Mouse (Mus musculus): ENCODE measurements around the gene Gna15. TPM values are rescaled to one million over a fixed set of nuclear protein-coding genes. Genes with fewer than 3 reads are reported as not detected.

The Gna15 gene
- total RNA-seq, 2 experiments from 2014 or later: 0.67 to 1.2 TPM

DNA sequence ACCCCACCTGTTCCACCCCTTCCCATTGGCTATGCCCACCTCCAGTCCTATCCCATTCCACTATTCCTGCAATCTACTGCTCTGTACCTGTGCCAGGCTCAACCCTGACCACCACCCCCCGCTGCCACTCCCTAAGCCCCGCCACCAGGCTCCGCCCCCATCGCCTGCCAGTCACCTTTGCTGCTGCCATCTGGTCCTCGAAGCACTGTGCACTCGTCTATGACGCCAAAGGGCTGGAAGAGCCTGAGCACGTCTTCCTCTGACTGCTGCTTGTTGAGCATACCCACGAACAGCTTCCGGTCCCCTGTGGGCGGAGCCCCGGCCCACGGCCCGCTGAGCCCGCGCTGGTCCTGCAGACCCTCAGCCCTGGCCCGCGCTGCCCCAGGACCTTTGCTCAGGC is 53.6 kb downstream of the Gna15 start:
- no peak for DNase-seq (ENCODE audit: low spot score in 2 of 2)

DNA sequence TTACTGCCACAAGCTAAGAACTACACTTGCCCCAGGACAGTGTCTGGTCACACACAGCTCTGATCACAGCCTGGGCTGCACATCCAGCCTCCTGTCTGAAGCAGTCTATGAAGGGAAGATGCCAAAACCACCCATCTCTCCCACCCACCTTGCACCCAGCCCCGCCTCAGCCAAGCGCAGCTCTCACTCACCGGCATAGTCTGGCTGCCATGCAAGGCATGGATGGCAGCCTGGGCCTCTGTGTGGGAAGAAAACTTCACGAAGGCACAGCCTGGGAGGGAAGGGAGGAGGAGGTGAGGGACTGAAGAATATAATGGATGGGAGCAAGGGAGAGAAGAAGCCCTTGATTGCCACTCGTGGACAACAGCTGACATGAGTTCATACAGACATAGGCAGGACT is 54.8 kb downstream of the Gna15 start:
- no peak for DNase-seq (ENCODE audit: low spot score in 2 of 2)

DNA sequence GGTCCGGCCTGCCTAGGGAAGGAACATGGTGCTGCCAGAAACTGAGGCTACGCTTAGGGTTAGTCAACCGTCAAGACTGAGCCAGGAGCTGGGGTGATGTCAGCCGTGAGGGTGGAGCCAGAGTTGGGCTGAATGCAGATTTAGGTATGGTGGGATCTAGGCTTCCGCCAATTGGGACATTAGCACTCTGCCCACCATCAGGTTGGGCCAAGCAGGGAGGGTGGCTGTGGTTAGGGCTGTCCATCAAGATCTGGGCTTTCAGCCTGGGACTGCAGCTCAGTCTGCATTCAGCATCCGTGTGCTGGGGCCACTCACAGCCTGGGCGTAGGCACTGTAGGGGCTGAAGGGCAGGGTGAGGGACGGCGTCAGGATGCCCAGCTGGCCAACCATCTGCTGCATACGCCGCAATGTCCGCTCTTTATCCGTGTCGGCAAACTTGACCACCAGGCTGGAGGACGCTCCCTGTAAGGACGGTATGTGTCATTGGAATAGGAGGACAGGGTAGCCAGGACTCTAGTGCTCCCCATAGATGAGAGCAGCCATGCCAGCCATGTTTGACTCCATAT is 56.3 kb downstream of the Gna15 start:
- DNase-seq (ENCODE audit: low spot score in 2 of 2): no peak

DNA sequence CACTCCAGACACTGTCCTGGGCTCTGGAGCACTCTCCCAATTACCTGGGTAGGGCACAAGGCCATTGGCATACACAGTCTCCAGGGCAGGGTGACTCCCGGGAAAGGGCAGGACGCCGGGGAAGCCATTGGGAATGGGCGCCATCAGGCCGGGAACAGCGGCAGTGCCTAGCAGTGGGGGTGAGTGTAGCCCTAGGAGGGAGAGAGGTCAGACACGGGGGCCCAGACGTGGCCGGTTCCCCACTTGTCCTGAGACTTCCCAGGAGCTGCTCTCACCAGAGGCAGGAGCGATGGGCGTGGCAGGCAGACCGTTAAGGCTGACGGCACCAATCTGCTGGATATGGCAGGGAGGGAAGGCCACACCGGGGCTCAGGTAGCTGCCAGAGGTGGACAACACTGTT is 57.1 kb downstream of the Gna15 start:
- DNase-seq (ENCODE audit: low spot score in 2 of 2): no peak

DNA sequence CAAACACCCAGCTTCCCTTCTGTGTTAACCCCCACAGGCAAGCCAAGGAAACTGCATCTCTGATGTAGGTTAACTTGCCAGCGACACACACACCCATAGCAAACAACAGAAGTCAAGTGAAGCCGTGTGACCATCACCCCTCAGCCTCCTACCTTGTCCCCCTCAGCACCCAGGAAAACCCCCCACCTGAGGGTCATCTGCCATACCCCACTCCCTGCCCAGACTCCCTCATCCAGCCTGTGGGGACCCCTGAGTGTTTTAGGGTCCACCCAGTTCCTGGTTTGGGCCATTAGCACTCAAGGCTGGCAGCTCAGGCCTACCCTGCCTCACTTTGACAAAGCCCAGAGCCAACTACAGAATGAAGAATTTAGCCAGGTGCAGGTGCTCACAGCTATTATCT is 58.0 kb downstream of the Gna15 start:
- no peak for DNase-seq (ENCODE audit: low spot score in 2 of 2)

DNA sequence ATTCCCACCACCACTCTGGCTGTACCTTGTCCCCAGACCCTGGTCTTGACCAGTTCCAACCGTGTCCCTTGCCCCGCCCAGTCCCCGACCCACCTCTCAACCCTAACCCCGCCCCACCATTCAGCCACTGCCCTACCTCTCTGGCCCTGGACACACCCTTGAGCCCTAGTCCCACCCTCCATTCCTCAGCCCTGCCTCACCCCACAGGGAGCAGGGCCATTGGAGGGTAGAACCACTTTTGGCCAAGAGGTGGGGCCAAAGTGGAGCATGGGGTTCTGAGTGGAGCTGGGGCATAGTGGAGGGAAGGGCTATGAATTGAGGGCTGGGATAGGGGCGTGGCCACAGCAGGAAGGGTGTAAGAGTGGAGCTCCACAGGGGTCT is 58.8 kb downstream of the Gna15 start:
- no peak for DNase-seq (ENCODE audit: low spot score in 2 of 2)

DNA sequence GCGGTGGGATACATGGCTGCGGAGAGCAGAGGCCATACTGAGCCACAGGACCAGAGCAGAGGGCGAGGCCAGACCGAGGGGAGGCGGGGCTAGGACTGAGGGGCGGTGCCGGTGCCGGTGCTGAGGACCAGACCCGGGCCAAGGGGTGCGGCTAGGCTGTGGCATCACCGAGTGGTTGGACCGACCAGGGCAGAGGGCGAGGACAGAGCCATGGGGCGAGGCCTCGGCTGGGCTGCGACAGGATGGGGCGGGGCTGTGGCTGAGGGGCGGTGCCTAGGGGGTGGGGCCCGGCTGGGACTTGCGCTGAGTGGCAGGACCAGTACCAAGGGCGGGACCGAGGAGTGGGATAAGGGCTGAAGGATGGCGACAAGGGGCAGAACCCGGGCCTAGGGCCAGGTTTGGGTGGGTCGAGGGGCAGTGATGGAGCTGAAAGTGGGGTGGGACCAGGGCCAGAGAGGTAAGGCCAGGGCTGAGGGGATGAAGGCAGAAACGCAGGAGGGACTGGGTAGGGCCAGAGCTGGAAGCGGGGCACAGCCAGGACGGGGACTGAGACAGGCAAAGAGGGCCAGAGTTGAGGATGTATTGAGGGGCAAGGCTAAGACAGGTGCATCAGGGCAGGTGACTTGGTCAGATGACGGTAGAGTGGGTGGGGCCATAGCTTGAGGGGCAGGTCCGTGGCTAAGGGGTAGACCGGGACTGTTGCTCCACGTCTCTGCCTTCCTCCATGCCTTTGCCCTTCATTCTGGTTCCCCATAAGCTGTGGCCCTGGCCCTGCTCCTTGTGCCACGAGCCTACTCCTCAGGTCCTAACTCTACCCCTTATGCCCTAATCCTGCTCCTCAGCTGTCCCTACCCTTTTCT is 59.4 kb downstream of the Gna15 start:
- no peak for DNase-seq (ENCODE audit: low spot score in 2 of 2)

DNA sequence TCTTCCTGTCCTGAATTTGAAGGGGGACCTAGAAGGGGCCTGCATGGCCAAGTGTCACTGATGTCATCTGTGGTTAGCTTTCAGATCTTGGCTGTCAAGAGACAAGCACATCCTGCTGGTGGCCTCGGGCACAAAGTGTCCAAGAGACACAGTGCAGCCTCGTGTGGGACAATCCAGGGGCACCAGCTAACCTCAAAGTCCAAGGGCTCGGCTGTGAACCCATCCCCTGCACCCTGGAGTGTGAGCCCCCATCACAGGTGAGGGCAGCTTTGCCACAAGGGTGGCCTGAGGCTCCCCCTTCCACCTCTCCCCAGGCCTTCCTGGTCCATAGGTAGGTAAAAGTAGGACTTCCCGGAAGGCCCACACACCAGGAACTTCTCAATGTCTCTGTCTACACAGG is 60.5 kb downstream of the Gna15 start:
- DNase-seq (ENCODE audit: low spot score in 2 of 2): no peak

DNA sequence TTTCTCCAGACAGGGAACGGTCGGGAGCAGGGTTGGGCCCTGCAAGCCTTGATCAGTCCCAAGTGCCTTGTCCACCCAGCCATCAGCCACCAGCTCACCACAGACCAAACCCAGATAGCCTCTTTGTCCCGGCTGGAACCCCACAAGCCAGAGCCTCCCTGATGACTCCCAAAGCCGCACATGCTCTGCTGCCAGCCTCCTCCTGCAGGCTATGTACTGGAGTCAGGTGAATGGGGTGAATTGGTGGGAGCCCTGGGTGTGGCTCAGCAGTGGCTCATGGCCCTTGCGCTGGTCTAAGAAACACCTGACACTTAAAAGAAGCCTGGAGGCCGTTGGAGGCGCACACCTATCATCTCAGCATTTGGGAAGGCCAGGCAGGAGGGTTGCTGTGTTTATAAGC is 61.1 kb downstream of the Gna15 start:
- DNase-seq (ENCODE audit: low spot score in 2 of 2): no peak

DNA sequence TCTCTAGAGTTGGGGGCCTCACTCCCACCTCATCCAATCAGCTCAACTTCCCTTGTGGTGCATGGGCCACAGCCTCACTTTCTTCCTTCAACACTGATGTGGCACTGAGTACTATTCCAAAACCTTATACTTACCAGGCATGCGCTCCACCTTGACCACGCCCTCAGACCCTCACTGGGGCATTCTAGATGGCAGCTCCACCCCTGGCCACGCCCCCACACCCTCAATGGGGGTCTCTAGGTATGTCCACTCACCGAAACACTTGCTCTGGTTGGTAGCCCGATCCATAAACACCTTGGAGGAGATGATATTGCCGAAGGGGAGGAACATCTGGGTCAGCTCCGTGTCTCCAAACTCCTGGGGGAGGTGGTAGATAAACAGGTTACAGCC is 61.6 kb downstream of the Gna15 start:
- DNase-seq (ENCODE audit: low spot score in 2 of 2): no peak

DNA sequence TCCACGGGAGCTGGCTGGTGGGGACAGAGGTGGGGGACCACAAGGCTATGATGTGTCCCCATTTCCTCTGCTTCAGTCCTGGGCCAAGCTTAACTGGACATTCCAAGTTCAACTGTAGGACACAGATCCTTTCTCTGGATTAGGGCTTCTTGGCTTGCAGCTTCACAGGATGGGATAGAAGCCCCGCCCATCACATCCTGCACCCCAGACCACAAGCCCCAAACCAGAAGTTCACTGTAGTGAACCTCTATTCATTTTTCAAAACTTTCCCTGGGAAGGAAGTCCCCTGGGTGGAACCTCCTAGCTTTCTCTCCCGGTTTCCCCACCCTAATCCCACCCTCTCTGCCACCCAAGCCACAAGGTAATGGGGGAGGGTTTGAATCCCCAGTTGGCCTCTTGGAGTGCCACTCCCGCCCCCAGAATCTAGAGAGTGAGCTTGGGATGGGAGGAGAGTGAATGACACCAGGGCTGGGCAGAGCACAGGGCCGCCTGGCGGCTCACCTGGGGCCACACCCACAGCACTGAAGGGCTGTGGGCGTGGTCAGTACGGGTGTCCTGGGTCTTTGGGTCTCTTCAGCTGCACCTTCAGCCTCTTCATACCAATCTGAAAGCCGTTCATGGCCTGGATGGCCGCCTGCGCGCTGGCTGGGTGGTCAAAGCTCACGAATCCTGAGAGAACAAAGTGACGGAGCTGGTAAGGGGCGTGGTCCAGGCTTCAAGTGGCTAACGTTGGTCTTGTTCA is 62.2 kb downstream of the Gna15 start:
- no peak for DNase-seq (ENCODE audit: low spot score in 2 of 2)

DNA sequence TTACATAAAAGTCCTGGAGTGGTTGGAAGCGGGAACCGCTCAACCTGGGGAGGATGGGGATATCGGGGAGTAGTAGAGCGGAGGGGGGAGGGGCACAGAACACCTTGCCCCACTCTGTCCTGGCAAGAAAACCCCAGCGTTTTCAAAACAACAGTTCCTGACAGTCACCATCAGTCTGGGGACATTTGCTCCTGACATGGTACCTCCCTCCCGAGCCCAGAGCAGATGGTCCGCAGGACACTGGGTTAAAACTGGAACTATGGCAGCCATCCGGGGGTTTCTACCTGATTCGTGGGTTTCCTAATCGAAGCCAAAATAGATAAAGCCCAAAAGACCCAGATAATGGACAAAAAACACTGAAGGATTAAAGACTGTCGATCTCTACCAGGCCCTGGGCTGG is 63.1 kb downstream of the Gna15 start:
- no peak for DNase-seq (ENCODE audit: low spot score in 2 of 2)

DNA sequence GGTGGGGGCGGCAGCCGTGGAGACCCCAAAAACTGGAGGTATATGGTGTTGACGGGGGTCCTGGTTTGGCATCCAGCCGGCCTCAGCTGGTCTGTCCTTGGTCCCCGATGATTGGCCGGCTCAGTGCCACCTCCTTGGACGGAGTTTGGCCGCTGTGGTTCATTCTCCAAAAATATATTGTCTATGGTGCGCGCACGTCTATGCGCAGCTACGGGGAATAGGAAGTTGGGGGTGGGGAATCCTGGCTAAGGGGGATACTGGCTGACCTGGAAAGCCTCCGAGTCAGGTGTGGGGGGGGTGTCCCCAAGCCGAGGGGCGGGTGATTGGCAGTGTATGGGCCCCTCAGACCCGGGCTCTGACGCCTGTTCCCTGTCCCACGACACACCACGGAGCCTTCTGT is 63.6 kb downstream of the Gna15 start:
- no peak for DNase-seq (ENCODE audit: low spot score in 2 of 2)

DNA sequence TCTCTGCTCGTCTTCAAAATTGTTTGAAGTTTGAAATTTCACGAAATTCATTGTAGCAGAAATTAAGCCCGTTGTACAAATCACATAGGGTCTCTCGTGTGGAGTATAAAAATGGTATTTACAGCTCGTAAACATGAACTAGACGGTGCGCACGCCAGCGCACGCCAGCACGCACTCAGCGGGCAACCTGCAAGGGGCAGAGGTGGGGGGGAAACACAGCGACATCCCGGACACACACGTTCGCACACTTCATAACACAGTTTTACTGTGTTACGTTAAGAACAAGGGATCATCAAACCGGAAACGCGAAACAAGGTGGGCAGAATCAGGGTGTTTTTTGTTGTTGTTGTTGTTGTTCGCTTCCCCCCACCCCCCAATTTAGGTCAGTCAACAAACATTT is 64.6 kb downstream of the Gna15 start:
- DNase-seq (ENCODE audit: low spot score in 2 of 2): no peak

DNA sequence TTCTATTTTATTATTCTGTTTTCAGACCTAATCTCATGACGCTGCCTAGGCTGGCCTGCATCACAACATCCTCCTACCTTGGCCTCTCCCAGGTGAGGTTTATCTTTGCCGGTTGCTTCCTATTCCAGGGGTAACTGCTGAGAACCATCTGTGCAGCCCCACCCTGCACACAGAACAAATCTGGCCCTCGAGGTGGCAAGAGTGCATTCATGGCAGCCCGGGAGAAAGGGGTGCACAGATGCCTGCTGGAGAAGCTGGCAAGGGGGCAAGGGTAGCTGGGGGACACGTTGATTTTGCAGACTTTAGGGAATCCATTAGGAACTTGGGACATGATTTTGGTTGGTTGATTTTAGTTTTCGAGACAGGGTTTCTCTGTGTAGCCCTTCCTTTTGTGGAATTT is 65.8 kb downstream of the Gna15 start:
- DNase-seq (ENCODE audit: low spot score in 2 of 2): no peak

DNA sequence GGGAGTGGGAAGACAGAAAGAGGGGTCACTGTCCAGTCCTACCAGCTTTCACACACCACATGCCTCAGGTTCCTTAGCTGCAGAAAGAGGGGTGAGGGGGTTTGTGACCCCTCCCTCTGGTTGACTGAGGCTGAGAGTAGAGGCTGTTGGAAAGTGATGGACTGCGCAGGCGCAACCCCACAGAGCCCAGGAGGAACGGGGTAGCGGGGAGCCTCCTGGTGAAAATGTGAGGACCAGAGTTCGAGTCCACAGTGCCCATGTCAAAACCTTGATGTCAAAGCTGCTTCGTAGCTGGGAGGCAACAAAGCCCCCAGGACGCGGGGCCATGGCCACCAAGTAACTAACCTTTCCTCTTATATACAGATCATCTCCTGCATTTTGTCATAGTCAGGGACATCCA is 66.4 kb downstream of the Gna15 start:
- no peak for DNase-seq (ENCODE audit: low spot score in 2 of 2)

DNA sequence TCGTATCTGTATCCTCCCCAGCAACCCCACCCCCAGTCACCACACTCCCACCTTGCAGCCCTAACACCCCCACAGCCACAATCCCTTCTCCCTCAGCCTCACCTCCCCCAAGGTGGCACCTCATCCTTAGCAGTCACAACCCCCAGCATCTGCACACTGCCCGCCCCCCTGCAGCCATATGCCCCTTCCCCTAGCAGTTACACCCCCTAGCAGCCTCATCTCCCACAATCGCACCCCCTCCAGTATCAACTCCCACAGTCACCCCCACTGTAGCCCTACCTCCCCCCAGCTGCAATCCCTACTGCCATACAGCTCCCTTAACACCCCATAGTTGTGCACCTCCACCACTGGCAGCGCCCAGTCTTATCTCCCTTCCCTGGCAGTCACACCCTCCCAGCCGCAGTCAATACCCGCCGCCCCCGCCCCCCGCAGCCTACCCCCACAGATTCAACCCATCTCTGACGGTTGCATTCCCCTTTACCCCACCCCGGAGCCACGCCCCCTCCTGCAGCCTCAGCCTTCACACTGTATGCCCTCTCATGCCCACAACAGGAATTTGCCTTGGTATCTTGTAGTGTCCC is 67.0 kb downstream of the Gna15 start:
- no peak for DNase-seq (ENCODE audit: low spot score in 2 of 2)

DNA sequence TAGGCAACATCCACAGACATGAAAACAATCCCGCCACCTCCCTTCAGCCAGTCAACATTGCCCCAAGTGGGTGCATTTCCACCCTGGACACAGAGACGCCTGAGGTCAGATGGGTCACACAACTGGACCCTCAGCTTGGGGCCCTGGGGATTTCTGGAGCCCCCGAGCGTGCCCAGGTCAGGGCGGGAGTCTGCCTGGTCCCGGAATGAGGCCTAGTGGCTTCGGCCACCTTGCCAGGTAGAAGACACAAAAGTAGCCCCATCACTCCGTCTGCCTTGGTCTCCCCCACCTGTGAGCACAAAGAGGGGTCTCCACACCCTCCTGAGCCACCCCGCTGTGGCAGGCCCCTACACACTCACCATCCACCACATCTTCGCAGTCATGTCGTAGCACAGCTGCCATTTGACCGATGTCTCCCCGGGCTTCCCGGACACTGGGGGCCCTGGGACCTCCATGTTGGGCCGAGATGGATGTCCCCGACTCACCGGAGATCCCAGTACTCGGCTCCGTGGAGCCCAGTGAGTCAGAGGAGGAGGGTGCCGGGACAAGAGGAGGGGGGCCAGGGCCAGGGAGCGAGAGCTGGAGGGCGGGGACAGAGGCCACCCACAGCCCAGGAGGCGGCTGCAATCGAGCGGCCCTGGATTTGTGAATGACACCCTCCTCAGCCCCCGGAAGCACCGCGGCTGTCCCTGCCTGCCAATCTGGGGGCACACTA is 68.7 kb downstream of the Gna15 start, which contains the start of gene Nfic:
TSS of gene Nfic (minus strand) at position 455 of the 715 bp plus-strand sequence.
- DNase-seq (ENCODE audit: low spot score in 2 of 2): no peak

DNA sequence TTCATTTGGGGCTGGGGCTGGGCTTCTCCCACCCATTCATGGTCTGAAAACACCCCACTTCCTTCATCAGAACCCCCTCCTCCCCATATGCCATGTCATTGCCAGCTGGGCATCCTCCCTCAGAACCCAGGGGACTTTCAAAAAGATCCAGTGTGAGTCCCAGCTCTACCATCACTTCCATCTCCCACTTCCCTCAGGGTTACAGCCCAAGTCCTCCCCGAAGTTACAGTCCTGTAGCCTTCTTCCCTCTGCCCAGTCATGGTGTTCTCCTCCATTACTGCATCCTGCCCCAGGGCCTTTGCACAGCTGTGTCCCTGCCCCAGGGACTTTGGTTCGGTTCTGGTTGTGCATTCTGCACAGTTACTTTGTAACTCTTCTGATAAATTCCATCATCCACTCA is 69.9 kb downstream of the Gna15 start:
- DNase-seq (ENCODE audit: low spot score in 2 of 2): no peak

DNA sequence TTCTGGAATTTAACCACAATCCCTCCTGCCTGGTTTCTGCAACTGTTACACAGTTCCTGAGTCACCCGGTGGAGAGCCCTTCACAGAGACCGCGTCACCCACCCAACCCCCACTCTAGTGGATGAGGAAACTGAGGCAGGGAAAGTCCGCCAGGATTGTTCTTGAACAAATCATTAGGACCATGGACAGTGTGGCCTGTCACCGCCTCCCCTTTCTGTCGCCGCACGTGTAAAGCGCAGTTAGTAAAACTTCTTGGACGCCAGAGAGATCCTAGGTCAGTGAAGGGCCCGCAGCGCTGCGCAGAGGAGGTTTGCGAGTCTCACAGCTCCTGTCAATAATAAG is 71.1 kb downstream of the Gna15 start:
- no peak for DNase-seq (ENCODE audit: low spot score in 2 of 2)

Data from adrenal gland, postnatal 4 days (tissue).